Mouse (Mus musculus) olfactory bulb, adult 2 months (tissue): ENCODE results near the gene Ccdc85a.

Experiments
- CTCF ChIP-seq: fragments of 200-500 bp; IDR thresholded peaks from 2 replicates; pipeline ENCODE4 v1.5.1; 2012; ENCODE audit warnings: low read depth, mild to moderate bottlenecking, low read length, moderate library complexity; ENCODE audit not compliant: insufficient read depth
- POLR2A ChIP-seq: fragments of 200-500 bp; IDR thresholded peaks from 2 replicates; pipeline ENCODE4 v1.6.1; 2012; ENCODE audit warnings: mild to moderate bottlenecking, low read depth, low read length, moderate library complexity; ENCODE audit not compliant: insufficient read depth

DNA sequence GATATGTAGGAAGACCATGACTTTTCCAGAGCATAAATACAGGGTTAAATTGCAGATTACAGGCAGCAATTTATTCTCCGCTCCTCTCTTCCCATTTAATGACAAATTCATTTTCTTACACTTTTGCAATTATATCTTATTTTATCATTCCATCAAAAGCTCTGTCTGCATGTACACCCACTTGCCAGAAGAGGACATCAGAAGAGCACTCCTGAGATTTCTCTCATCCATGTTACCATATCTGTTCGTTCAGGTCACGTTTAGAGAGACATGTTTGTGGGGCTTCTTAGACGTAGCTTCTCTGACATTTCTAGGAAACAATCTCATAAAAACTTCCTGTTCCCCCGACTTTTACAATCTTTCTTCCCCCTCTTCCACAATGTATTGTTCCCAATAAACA is 242.2 kb downstream of the Ccdc85a start:
- TF ChIP-seq POLR2A (no peak), CTCF (no peak)
